Mouse (Mus musculus) heart, embryonic 13.5 days (tissue): ENCODE measurements around the gene Cntnap5a. TPM values are rescaled to one million over a fixed set of nuclear protein-coding genes. Genes with fewer than 3 reads are reported as not detected.
"Not testable (repeated sequence)": the region's sequence is repeated elsewhere in the genome, so short reads cannot be mapped to it uniquely, and the experiment has no call there.

ENCODE experiments used
- ATAC-seq: fragments of 200-750 bp; cut with Nextera tagmentation; 2 replicates; pipeline ENCODE4 v1.8.0; 2017; ENCODE audit warnings: moderate TSS enrichment; ENCODE audit not compliant: insufficient number of reproducible peaks, low FRiP score, low TSS enrichment; ENCODE audit errors: extremely low read depth
- H3K27ac ChIP-seq: fragments of 300-500 bp; sonication (generic); replicated peaks from 2 replicates; pipeline ENCODE4 v1.5.1; 2015; ENCODE audit warnings: moderate library complexity, mild to moderate bottlenecking, inconsistent platforms
- H3K27me3 ChIP-seq: fragments of 300-500 bp; sonication (generic); replicated peaks from 2 replicates; pipeline ENCODE4 v1.6.1; 2015; ENCODE audit warnings: mild to moderate bottlenecking, inconsistent platforms
- H3K36me3 ChIP-seq: fragments of 300-500 bp; sonication (generic); 2 replicates; pipeline ENCODE4 v1.6.1; 2015; ENCODE audit warnings: mild to moderate bottlenecking, inconsistent platforms
- H3K4me1 ChIP-seq: fragments of 300-500 bp; sonication (generic); 2 replicates; pipeline ENCODE4 v1.6.1; 2015; ENCODE audit warnings: inconsistent platforms
- H3K4me2 ChIP-seq: fragments of 300-500 bp; sonication (generic); 2 replicates; pipeline ENCODE4 v1.6.1; 2015; ENCODE audit warnings: inconsistent platforms, mild to moderate bottlenecking, moderate library complexity
- H3K4me3 ChIP-seq: fragments of 300-500 bp; sonication (generic); 2 replicates; pipeline ENCODE4 v1.5.1; 2015; ENCODE audit warnings: moderate library complexity, mild to moderate bottlenecking, inconsistent platforms
- H3K9ac ChIP-seq: fragments of 300-500 bp; sonication (generic); 2 replicates; pipeline ENCODE4 v1.6.1; 2015; ENCODE audit warnings: inconsistent platforms, mild to moderate bottlenecking, moderate library complexity
- H3K9me3 ChIP-seq: fragments of 300-500 bp; sonication (generic); 2 replicates; pipeline ENCODE4 v1.6.1; 2016; ENCODE audit warnings: inconsistent platforms
- WGBS: fragments of 180-500 bp; shearing (Covaris S2); methylation state at CpG from one replicate; pipeline ENCODE4 v1.1.7; 2015; ENCODE audit warnings: mixed read lengths; 5-methylcytosine and 5-hydroxymethylcytosine counted together
- polyA plus RNA-seq: library from polyadenylated mRNA; unstranded; fragments of >200 nt; fragmentation: Nextera tagmentation; extraction: Ambion mirVana; gene quantifications from 2 replicates; pipeline ENCODE4 v1.2.1, GENCODE M21; 2015

The Cntnap5a gene
- polyA plus RNA-seq, 1 experiment from 2014 or later, result 0.01 TPM

DNA sequence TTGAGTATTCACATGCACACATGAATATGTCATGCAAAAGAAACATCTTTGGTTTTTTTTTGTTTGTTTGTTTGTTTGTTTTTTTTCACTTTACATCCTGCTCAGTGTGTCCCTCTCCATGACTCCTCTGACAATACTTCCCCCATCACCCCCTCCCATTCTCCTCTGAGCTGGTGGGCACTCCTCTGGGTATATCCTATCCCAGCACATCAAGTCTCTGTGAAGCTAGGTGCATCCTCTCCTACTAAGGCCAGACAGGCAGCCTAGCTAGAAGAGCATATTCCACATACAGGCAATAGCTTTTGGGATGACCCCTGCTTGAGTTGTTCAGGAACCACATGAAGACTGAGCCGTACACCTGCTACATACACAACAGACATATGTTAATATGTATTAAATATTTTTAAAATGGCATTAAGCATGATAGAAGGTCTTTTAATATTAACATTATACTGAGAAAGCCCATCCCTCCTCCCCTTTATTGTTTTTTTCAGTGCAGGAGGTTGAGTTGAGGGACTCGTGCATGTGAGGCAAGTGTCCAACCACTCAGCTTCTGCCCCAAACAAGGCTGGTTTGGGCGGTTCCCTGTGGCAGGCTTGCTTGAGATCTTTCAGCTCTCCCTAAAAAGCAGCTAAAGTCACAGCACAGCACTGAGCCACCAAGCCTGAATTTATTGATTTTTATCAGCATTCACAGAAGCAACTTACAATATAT lies 422.6 kb downstream of the Cntnap5a start:
- Histone ChIP-seq H3K9me3 (no peaks in the 10 kb centered on the region), H3K4me2 (no peak overlapping the region), H3K27ac (no peak overlapping the region), H3K4me3 (no peak overlapping the region), H3K27me3 (no peaks in the 10 kb centered on the region), H3K4me1 (no peaks in the 10 kb centered on the region), H3K9ac (no peak overlapping the region), H3K36me3 (no peaks in the 10 kb centered on the region)
- WGBS, result 70% methylated on average over 3 of the region's 3 CpGs
- ATAC-seq, result no peak

DNA sequence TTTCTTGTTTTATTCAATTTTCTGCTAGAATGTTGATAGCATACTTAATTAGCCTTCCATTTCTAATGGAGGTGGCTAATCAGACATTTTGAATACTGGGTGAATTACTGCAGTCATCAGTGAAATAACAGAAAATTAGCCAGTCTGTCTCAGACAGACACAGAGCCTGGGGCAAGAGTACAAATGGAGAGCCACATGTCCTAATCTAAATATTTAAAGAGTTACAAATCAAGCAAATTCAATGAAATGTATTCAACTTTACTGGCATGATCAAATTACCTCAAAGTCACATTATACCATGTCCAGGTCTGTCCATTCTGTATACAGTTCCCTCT lies 423.1 kb downstream of the Cntnap5a start:
- Histone ChIP-seq H3K4me2 (no peak overlapping the region), H3K36me3 (no peaks in the 10 kb centered on the region), H3K4me3 (no peak overlapping the region), H3K9me3 (no peaks in the 10 kb centered on the region), H3K4me1 (no peaks in the 10 kb centered on the region), H3K9ac (no peak overlapping the region), H3K27me3 (no peaks in the 10 kb centered on the region), H3K27ac (no peak overlapping the region)
- no peak for ATAC-seq

DNA sequence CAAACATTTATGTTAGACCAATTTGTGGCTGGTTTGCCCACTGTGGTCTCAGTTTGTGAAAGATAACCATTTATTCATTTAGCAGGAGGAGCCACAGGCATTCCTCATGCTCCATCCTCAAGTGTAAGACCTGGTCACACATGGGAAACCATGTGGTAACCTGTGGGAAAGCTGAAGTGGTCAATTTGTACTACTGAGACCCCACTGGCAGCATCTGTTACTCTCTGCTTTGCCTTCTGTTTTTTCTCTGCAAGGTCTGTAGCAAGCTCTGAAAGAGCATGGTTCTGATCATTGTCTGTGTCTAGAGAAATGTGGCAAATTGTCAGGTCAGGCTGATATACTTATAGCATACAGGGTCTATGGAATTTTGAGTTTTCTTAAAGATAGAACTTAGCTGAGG lies 423.8 kb downstream of the Cntnap5a start:
- no peaks in the 10 kb centered on the region for H3K27me3 ChIP-seq
- H3K9ac ChIP-seq, result no peak overlapping the region
- no peaks in the 10 kb centered on the region for H3K36me3 ChIP-seq
- no peak overlapping the region for H3K27ac ChIP-seq
- H3K4me1 ChIP-seq, result no peaks in the 10 kb centered on the region
- no peak overlapping the region for H3K4me2 ChIP-seq
- H3K4me3 ChIP-seq, result no peak overlapping the region
- H3K9me3 ChIP-seq, result no peaks in the 10 kb centered on the region
- no peak for ATAC-seq

DNA sequence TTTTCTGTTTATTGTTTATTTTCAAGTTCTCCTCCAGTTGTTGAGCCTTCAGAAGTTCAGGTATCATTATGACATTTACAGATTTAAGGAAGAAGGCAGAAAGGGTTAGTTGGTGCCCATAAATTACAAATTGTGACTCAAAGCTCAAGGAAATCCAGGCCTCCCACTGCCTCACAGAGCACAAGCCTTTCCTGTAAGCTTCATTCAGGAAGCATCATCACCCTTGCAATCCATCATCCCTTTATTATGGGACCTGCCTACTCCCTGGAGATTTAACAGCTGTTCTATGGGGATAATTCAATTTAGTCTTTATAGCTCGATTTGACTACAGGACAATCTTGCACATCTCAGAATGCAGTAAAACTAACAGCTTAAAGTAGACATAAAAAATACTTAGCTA lies 441.2 kb downstream of the Cntnap5a start:
- H3K4me2 ChIP-seq, result no peak overlapping the region
- H3K9me3 ChIP-seq, result no peaks in the 10 kb centered on the region
- H3K36me3 ChIP-seq, result no peaks in the 10 kb centered on the region
- no peaks in the 10 kb centered on the region for H3K4me1 ChIP-seq
- H3K9ac ChIP-seq, result no peak overlapping the region
- ATAC-seq, result no peak
- no peak overlapping the region for H3K4me3 ChIP-seq
- H3K27me3 ChIP-seq, result no peaks in the 10 kb centered on the region
- H3K27ac ChIP-seq, result no peak overlapping the region
- 69% methylated on average over 1 of the region's 1 CpGs for WGBS

DNA sequence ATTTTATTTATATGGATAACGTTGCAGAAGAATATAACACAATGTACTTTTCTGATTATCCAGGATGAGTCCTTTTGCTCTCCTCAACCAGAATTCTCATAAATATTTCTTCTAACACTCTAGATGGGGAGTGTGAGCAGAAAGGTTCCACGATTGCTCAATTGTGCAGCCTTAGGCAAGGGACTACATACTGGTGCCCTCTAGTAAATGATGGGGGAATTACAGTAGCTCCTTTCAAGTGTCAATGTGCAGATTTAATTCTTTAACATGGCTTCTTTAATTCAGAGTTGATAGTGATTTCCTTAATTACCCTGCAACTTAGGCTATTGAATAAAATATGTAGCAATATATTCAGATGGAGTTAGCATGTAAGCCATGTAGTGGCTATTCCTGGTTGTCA lies 442.5 kb downstream of the Cntnap5a start:
- 63% methylated on average over 2 of the region's 2 CpGs for WGBS
- Histone ChIP-seq H3K4me2 (no peak overlapping the region), H3K36me3 (no peaks in the 10 kb centered on the region), H3K4me3 (no peak overlapping the region), H3K4me1 (no peaks in the 10 kb centered on the region), H3K9ac (no peak overlapping the region), H3K9me3 (no peaks in the 10 kb centered on the region), H3K27ac (no peak overlapping the region), H3K27me3 (no peaks in the 10 kb centered on the region)
- no peak for ATAC-seq

DNA sequence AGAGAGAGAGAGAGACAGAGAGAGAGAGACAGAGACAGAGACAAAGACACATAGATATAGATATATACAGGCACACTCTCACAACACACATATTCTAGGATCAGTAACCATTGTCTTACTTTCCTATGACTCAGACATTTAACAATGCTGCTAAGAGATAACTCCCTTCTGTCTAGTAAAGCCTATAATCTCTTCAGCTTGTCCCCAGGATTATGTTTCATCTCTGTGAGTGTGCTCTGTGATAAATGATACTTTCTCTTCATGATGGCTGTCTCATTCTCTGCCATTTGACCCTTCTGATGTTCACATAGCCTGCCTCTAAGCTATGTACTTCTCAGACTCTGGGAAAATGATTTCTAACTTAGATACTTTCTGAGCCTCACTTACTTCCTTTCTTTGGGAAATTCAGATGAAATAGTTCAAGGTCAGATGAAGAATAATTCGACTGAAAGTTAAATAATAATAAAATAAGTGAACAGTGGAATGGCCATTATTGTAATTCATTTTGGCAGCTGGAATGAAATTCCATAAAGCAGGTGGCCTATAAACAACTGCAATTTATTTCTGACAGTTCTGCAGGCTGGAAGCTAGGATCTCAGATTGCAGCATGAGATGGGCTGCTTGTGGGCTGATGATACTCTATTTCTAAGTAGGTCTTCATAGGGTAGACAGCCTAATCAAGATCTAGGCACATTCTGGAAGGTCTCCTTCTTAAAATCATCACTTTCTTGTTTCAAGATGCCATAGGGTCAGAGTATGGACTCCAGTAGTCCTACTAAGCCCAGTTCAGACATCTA lies 444.1 kb downstream of the Cntnap5a start:
- Histone ChIP-seq H3K4me1 (no peaks in the 10 kb centered on the region), H3K9me3 (no peaks in the 10 kb centered on the region), H3K27ac (no peak overlapping the region), H3K9ac (no peak overlapping the region), H3K36me3 (no peaks in the 10 kb centered on the region), H3K4me3 (no peak overlapping the region), H3K4me2 (no peak overlapping the region), H3K27me3 (no peaks in the 10 kb centered on the region)
- ATAC-seq, result no peak
- 38% methylated on average over 1 of the region's 1 CpGs for WGBS

DNA sequence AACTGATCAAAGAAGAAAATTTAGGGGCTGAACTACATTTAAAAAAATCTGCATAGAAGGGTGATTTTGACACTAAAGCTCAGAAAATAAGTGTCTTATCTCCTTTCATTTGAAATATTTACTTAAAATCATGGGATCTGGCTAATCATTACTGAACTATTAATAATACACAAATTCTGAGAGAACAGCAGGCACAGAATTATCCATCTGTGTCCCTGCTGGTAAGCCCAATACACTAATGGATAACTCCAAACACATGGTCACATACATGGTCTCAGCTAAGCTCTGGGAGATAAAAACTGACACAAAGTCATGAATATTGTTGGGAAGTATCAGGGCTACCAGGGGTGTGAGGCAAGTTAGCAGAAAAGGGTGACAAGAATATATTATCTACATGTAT lies 447.9 kb downstream of the Cntnap5a start:
- no peak overlapping the region for H3K9ac ChIP-seq
- no peaks in the 10 kb centered on the region for H3K9me3 ChIP-seq
- H3K4me1 ChIP-seq, result no peaks in the 10 kb centered on the region
- H3K27me3 ChIP-seq, result no peaks in the 10 kb centered on the region
- no peak overlapping the region for H3K4me2 ChIP-seq
- no peaks in the 10 kb centered on the region for H3K36me3 ChIP-seq
- no peak for ATAC-seq
- H3K4me3 ChIP-seq, result no peak overlapping the region
- no peak overlapping the region for H3K27ac ChIP-seq

DNA sequence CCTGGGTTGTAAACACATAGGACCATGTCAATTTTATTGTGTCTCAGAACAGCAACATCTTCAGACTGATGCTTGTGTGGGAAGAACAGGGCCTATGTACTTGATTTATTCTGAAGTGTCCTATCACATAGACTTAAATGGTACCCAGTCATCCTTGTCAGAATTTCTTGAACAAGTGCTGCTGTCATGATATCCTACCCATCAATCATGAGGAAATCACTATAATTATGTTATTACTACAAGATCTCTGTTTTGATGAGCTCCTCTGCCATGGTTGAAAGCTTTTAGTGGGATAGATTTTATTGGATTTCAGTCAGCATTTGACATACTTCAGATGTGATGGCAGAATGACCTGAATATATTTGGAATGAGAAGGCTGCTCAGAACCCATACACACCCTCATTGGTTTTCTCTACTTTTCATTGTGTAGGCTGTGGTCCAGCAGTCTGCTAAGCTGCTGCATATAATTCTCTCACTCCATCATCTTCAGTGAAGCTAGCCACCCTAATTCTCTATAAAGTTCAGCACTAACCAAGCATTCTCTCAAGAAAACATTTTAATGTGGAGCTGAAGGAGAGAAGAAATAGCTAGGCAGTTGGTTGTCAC lies 465.3 kb downstream of the Cntnap5a start:
- no peak for ATAC-seq
- Histone ChIP-seq H3K4me1 (no peaks in the 10 kb centered on the region), H3K9me3 (no peaks in the 10 kb centered on the region), H3K36me3 (no peaks in the 10 kb centered on the region), H3K27me3 (no peaks in the 10 kb centered on the region), H3K4me2 (no peak overlapping the region), H3K4me3 (no peak overlapping the region), H3K9ac (no peak overlapping the region), H3K27ac (no peak overlapping the region)

DNA sequence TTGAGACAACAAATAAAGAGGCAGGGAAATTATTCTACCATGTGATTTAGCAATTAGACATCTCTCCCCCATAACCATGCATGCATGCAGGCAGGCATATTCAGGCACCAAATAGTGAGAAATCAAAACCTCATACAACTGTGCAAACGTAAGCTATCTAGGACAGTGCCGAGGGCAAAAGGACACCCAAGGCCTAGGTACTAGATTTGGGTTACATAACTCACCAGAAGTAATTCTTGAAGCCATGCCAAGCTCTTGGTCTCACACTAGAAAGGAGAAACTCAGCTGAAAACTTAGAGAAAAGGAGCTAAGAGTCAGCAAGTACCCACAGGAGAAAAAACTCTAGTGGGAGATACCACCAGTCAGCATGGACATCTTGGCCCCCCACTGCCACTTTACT lies 499.9 kb downstream of the Cntnap5a start:
- Histone ChIP-seq H3K4me3 (no peak overlapping the region), H3K27me3 (no peaks in the 10 kb centered on the region), H3K27ac (no peak overlapping the region), H3K9me3 (no peaks in the 10 kb centered on the region), H3K36me3 (no peaks in the 10 kb centered on the region), H3K9ac (no peak overlapping the region), H3K4me1 (no peaks in the 10 kb centered on the region), H3K4me2 (no peak overlapping the region)
- WGBS, result 75% methylated on average over 2 of the region's 2 CpGs
- no peak for ATAC-seq

DNA sequence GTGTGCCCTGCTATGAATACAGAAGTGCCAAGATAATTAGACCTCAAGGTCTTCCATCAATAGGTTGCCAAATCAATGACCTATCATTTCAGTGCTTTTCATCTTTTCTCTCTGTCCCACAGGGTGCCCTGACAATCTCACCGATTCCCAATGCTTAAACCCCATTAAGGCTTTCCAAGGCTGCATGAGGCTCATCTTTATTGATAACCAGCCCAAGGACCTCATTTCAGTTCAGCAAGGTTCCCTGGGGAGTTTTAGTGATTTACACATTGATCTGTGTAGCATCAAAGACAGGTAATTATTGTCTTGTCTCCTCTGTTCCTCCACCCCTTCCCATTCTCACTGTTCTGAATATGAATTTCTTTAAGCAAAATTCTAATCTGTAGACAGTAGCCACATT lies 503.6 kb downstream of the Cntnap5a start:
- not testable (repeated sequence) for ATAC-seq, H3K27ac ChIP-seq, H3K36me3 ChIP-seq, H3K4me1 ChIP-seq, H3K27me3 ChIP-seq, H3K4me2 ChIP-seq, H3K9ac ChIP-seq, H3K9me3 ChIP-seq, H3K4me3 ChIP-seq
- 80% methylated on average over 1 of the region's 1 CpGs for WGBS

DNA sequence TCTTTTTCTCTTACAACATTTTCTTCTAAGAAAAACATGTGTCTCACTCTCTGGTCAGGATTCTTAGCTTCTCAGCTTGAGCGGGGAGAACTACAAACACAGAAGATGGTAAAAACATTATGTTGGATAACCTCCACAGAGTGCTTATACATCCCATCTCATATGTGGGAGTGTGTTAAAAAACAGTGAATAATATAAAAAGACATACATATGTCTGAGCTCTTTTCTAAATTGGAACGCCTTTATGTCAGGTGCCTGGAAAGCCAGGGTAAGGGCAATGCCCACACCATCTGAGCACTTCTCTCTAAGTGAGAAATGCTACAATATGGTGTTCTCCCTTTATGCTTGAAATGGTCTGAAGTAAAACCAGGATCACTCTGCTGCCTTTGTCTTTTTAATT lies 507.7 kb downstream of the Cntnap5a start:
- 80% methylated on average over 2 of the region's 2 CpGs for WGBS
- no peaks in the 10 kb centered on the region for H3K36me3 ChIP-seq
- no peak for ATAC-seq
- no peaks in the 10 kb centered on the region for H3K4me1 ChIP-seq
- no peak overlapping the region for H3K4me3 ChIP-seq
- no peaks in the 10 kb centered on the region for H3K9me3 ChIP-seq
- no peak overlapping the region for H3K9ac ChIP-seq
- no peaks in the 10 kb centered on the region for H3K27me3 ChIP-seq
- no peak overlapping the region for H3K4me2 ChIP-seq
- H3K27ac ChIP-seq, result no peak overlapping the region

DNA sequence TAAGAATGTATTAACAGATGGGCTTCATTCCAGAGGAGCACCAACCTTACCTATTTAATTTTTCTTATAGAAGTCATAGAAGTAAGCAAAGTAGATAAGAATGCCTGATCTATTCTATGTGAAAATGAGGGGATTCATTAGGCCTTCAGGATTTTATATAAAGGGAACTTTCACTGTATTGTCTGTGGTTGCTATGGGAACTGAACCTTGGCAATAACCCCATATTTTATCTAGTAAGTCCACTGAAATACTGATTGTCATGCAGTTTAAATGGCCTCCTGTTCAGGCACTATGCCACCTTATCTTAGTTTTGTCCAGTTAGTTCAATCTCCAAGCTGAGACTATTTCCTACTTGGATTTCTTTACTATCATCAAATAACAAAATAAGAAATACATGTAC lies 532.3 kb downstream of the Cntnap5a start:
- no peak overlapping the region for H3K9ac ChIP-seq
- no peak for ATAC-seq
- no peaks in the 10 kb centered on the region for H3K36me3 ChIP-seq
- no peaks in the 10 kb centered on the region for H3K9me3 ChIP-seq
- H3K27me3 ChIP-seq, result no peaks in the 10 kb centered on the region
- H3K27ac ChIP-seq, result no peak overlapping the region
- peaks cover 7% of the 10 kb centered on the region; the same call in 1 of the 2 replicates for H3K4me1 ChIP-seq
- no peak overlapping the region for H3K4me2 ChIP-seq
- no peak overlapping the region for H3K4me3 ChIP-seq
